Mouse (Mus musculus) brain, adult 2 months (tissue): ENCODE measurements at regions not wholly inside any gene's neighbourhood (a gene's known extent, or its start where the extent isn't known, plus 50 kb on each side); places are given as distances from the start of the nearest gene placed in this dataset.

Experiments used
- DNase-seq: peaks from one replicate; pipeline ENCODE4 v3.0.0; 2011; ENCODE audit warnings: low read depth, low spot score

DNA sequence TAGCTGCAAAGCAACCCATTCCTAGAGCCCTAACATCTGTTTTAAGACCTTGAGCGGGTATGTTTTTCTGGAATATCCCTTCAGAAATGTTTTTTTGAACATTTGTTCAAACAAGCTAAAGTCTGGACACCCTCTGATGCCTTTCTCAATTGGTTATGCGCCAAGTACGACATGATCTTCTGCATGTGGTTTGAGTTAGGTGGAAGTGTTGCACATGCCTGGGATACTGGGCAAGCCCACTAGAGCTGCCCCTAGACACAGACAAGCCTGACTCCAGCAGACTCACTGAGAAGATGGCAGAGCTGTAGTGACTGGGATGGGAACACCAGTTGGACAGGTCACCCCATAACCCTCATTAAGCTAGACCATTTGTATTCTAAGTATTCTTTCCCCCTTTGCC is 153.2 kb upstream of the Cypt2 start:
- no peak for DNase-seq

DNA sequence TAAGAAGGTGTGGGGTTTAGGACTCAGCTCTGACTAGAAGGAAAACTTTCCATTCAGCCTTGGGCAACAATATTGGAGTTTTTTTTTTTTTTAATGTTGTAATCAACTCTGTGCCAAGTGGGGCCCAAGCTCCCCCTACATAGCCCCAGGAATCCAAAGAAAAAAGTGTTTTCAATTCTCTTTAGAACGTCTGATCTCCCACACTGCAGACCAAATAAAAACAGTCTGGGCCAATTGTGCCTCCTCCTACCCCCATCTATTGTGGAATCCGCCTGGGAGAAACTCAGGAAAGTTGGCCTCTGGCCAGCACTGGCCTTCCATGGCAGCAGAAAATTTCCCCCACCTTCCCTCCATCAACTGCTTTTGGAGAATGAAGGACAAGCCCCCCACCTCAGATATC is 133.3 kb upstream of the Cypt2 start:
- no peak for DNase-seq

DNA sequence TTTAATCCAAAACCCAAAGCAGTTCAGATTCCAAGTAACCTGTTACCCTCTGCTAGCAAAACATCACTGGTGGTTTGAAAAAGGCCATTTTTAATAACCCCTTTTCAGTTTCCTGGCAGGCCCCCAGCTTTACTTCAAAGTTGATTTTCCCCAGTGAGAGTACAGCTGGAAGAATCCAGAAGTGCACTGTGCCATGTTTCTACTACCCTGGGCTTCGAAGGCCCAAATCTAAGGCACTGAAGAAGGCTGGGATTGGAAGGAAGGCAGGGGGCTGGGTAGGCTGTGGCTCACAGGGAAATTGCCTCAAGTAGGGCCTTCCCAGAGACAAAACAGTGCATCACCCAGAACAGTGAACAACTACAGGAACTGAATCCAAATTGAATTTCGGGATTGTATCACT is 131.6 kb upstream of the Cypt2 start:
- DNase-seq = no peak

DNA sequence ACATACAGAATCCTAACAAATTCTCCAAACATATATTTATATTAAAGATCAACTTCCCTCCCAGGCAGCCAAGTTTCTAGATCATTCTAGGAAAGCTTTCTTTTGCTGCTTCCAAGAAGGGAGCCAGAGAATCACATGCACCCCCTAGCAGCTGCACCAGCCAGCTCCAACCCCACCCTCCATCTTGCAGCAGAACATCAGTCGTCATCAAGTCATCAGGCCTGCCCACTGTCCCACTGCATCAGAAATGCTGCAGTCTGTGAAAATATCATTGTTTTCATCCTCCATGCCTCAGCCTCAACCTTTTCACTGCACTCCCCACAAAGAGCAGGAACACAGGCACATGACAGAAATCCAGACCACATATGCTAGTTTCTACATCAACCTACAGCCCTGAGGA is 109.1 kb upstream of the Cypt2 start:
- peak; percentile 59 for DNase-seq

DNA sequence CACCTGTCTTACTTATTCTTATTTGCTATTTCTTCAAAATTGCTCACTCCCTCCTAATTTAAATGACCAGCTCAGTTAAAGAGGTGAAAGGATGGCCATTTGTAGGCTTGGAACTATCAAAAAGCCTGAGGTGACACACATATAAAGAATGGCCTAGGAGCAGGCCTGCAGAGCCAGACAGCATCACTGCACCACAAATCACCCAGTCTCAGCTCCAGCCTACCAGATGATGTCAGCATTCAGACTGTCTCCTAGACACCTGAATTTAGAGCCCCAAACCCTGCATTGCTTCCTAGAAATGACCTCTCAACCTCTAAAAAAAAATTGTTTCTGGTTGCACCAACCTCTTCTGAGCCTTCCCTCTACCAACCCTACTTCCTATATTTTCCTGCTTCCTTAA is 108.5 kb upstream of the Cypt2 start:
- DNase-seq = peak; percentile 64

DNA sequence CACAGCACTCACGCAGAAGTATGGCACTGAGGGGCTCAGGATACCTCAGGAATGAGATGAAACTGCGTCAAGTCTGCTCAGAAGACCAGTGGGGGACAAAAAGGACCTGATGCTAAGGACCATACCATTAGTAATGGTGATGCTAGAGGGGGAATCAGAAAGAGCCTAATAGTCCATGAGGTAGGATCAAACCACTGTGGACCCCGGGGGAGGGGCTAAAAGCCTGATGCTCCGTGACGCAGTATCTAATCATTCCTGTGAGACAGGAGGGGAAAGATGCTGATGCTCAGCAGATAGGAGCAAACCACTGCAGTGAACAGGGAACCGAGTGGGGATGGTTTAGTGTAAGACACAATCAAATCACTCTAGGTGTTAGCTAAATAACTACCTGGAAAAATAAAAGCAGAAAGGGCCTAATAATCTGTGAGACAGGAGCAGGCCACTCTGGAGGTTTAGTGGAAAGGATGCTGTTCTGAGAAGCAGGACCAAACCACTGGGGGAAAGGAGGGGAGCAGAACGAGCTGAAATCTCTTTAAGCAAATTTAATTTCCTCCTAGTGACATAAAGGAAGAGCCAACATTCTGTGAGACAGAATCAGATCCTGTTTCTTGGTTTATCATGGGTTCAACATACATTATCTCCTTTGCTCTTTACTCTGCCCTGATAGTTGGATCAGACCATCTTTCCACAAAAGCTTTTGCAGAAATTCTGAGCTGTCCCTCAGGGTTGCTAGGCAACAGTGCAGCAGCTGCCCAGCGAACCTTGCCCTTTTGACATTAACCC is 107.7 kb upstream of the Cypt2 start:
- peak; percentile 98 for DNase-seq

DNA sequence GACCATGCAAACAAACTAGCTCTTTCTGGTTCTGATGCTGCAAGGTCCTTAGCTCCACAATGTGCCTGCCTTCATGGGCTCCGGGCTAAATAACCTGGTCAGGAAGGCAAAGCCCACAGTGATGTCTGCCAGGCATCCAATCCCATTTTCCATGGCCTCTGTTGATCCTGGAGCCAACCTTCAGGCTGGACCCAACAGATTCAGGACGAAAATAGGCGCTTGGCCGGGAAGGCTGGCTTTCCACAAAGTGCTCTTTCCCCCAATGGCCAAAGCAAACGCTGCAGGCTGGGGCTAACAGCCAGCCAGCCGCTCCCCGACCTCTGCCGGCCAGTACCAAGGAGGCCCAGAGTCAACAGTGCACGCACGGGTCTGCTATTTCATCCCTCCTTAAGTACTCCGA is 106.3 kb upstream of the Cypt2 start:
- DNase-seq = no peak

DNA sequence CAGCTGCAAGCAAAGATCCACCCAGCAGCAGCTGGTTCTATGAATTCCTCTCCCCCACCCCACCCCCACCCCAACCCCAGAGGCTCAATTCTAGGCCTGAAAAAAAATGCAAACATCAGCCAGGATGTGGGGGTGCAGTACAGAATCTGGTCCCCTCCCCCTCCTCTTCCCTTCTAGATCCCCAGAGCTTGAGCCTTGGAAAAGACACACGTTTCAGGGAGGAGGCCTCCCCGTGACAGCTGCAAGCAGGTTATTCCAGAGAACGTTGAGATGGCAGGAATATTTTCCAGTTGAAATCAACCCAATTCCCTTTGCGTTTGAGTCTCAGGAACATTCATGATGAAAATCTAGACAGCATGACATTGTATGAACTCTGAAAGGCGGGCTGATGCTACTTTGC is 86.2 kb upstream of the Cypt2 start:
- peak; percentile 1 for DNase-seq

DNA sequence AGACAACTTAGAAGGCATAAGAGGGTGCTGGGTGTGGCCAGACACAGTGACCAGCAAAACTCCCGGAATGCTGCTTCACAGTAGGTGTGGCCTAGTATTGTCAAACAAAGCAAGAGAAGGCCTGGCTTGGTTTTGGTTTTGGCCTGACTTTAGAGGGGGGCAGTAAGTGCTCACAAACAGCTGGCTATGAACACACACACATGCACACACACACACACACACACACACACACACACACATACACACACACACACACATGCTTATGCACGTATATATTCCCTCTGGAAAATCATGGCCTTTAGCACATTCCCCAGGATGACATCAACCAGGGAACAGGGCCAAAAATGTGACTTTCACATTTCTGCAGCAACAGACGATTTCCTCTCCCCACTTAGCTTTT is 78.6 kb upstream of the Cypt2 start:
- no peak for DNase-seq
